Mouse (Mus musculus) heart, adult 11 months (tissue): Measurements from ENCODE around the gene Akt1s1.
A peak's percentile ranks its signal among the peaks of the same experiment; 100 is the strongest.

Experiments used
- DNase-seq: peaks from one replicate; pipeline ENCODE4 v3.0.0; 2022

The Akt1s1 gene

DNA sequence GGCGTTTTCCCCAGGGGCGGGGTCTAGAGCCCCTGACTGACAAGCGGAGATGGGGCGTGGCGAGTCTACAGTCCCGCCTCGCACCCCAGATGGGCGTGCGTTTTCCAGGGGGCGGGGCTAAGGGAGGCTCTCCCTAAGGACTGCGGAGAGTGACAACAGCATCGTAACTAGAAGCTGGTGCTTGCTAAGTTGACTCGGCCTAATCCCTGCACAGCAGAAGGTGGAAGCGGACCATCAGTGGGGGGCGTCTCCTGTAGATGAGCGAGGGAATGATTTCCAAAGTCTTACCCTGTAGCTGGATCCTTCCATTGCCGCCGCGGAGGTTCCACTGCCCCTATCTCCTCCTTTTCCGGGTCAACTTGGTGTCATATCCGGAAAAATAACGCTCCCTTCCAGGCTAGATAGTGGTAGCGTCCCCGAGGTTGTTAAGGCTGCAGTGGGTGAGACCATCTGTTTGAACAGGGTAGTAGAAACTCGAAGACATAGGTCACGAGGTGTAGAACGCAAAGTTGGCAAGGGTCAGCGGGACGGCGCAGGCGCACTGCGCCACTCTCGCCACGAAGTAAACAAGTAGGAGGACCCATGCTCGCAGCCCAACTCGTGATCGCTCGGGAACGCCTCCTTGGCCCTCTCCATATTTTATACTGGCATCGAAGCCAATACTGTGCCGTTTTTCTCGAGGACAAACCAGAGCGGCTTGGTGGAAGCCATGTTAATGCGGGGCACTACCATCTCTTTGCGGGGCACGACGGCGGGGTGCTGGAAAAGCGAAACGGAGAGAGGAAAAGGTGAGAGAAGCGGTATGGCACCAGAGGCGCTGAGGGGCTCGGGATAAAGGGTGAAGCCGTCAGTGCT lies at the start of gene Akt1s1, which contains the start of gene Tbc1d17:
Akt1s1 (plus strand) TSS at position 431 of the 855 bp plus-strand sequence.
Tbc1d17 (minus strand) TSS at position 519 of the 855 bp plus-strand sequence.
- DNase-seq, result peak; percentile 100

DNA sequence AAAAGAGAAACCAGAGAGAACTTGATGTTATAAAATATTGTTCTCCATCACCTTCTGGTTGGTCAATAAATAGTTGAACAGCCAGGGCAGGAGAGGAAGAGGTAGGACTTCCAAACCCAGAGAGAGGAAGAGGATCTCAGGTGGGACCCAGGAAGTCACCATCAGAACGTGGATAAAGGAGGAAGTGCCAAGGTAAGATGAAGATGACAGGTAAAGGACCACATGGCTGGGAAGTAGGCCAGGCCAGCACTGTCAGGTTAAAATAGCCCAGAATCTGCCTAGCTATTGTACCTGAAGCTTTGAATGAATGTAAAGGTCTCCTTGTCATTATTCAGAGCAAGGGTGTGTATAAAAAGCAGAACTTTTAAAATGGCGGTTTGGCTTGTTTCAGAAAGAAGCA lies 39.9 kb upstream of the Akt1s1 start:
- peak; percentile 35 for DNase-seq

DNA sequence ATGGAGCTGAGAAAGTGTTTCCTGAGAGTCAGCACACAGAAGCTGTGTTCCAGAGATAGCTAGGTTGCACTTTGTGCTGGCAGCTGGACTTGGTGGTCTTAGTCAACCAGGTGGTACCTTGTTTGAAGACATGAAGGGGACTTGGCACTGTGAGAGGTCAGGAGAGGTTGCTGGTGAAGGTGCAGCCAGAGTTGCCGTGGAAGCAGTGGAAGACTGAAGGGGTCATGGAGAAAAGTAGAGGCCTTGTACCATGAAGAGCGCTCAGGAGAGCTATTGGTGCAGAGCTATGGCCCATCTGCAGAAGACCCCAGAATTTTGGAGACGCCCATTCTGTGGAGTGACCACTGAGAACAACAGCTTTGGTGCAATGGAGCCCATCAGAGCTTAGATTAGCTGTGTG lies 39.3 kb upstream of the Akt1s1 start:
- DNase-seq, result peak; percentile 75

DNA sequence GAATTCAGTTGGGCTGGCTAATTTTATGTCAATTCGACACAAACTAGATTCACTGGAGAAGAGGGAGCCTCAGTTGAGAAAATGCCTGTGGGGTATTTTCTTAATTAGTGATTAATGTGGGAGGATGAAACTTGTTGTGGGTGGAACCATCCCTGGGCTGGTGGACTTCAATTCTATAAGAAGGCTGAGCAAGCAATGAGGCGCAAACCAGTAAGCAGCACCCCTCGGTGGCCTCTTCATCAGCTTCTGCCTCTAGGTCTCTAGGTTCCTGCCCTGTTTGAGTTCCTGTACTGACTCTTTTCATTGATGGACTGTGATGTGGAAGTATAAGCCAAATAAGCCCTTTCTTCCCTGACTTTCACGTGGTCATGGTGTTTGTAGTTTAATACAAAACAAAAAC lies 38.4 kb upstream of the Akt1s1 start:
- DNase-seq, result peak; percentile 41

DNA sequence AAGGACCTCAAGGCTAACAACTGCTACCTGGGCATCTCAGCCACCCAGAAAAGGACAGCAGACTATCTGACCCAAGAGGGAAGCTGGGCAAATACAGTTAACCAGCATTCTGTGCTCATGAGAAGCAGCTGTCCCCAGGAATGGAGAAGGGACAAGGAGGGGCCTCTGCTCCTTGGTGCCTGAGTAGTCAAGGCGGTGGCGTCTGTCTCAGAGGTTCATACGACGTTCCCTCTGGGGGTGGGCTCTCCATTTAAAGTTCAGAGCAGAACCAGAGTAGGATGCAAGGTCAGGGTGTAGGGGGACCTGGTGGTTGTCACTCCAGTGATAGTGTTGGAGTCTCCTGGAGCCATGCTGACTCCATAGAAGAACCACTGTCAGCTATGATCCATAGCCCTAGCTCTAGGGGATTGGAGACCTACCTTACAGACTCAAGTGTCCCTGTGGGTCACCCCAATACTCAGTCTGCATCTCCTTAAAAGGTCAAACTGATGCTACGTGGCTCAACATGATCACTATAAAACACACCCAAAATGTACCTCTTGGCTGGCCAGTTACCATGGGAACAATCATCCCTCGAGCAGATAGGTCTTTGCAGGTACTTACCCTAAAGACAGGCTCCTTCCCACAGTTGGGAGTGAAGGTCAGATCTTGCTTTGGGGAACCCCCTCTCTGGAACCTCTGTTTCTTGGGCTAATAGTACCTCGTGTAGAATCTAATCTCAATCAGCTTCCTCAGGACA lies 37.8 kb upstream of the Akt1s1 start:
- peak; percentile 80 for DNase-seq

DNA sequence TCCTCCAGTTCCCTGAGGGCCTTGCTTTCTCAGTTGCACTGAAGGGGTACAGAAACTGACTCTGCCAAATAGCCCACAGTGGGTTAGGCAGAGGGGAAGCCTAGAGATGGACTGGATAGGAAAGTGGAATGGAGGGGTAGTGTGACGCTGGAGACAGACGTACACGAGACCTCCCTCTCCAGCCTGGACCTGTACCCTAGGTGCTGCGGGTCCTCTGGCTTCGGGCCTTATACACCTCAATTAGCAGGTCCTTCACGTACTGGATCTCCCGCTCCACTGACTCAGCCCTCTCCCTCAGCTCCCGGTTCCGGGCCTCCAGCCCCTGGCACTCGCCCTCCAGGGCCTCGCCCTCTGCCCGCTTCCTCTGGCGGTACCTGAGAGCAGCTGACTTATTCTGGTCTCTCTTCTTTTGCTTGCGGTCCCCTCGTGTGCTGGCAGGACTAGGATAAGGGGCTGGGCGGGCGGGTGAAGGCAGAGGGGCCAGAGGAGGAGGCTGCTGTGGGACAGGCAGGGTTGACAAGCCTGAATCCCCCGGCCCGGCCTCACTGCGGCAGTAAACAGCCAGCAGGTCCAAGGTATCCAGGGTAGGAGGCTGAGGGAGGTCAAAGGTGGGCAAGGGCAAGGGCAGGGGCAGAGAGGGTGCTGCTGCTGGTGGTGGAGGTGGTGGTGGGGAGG lies 36.0 kb upstream of the Akt1s1 start:
- peak; percentile 90 for DNase-seq

DNA sequence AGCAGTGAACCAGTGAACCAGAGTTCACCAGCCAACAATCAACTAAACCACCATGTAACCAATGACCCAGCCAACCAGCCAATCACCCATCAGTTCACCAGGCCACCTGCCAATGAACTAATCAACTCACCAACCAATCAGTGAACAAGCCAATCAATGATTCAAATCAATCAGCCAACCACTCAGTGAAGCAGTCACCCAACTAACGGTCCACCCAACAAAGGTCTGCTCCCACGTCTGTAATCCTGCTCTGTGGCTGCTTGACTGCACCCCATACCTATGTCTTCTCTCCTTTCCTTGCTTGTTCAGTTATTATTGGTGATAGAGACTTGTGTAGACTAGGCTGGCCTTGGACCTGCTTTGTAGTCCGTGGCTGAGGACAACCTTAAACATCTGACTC lies 34.8 kb upstream of the Akt1s1 start:
- peak; percentile 90 for DNase-seq

DNA sequence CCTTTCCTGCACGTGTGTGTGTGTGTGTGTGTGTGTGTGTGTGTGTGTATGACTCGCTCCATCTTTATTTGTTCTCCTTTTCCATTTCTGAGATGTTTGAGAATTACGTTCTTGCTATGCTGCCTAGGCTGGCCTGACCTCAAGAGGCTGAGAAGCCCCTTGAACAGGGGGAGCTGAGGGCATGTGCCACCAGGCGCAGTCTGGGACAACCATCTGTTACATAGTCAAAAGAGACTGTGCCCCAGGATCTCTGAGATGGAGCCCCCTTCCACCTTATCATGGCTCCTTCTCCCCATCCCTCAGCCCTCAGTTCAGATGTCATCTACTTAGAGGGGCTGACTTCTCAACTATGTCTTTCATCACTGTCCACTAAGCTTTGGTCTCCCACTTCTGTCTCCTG lies 34.4 kb upstream of the Akt1s1 start:
- DNase-seq, result no peak

DNA sequence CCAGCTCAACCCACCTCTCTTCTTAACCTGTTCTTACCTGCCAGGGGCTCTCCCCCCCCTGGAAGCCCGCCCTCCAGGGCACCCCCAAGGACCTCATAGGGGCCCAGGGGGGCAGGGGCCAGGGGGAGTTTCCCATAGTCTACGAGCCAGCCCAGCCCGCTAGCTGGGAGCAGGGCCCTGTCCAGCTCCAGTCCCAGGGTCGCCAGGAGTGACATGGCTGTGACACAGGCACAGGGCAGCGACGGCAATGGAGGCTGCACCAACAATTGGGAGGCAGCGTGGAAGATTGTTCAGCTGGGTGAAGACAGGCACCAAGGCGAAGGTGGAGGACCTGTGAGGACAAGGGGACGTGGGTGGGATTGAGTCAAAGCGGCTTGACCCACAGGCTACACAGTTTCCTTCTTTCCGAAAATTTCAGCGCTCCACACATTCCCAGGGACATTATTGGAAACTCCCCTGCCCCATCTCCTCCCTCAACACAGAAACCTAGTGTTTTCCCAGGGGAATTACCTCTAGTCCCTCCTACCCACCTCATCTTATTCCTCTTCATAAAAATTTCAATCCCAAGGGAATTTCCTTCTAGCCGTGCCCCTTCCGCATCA lies 33.7 kb upstream of the Akt1s1 start:
- DNase-seq, result peak; percentile 96

DNA sequence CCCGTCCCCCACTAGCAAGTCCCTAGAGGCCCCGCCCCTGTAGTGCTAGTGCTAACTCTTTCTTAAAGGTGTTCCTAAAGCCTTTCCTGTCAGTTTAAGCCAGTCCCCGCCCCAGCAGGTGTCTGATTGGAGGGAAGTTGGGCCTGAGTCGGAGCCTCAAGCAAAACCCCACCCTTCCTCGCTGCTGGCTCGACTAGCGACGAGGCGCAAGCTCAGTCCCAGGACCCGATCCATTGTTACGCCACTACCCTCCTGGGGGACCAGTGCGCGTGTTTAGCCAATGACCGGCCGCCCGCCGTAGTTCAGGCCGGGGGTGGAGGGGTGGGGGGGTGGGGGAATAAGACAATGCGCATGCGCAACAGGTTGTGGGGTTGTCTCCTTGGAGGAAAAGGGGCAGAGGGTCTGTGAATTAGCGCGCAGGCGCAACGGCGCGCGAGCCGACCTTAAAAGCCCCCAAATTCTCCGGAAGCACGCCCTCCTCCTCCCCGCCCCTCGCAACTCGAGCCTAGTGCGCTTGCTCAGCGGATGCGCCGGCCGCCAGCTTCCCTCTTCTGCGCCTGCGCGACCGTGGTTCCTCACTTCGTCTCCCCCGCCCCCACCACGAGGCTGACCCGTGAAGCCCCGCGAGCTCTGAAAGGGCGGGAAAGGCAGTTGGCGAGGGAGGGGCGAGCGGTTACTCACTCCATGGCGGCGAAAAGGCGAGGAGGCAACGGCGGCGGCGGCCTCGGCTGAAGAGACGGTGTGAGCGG lies 32.9 kb upstream of the Akt1s1 start, which contains the start of the genes Nup62 and Il4i1:
Nup62 (plus strand) TSS at position 368 of the 749 bp plus-strand sequence.
Il4i1 (plus strand) TSS at position 667 of the 749 bp plus-strand sequence.
- DNase-seq, result peak; percentile 100

DNA sequence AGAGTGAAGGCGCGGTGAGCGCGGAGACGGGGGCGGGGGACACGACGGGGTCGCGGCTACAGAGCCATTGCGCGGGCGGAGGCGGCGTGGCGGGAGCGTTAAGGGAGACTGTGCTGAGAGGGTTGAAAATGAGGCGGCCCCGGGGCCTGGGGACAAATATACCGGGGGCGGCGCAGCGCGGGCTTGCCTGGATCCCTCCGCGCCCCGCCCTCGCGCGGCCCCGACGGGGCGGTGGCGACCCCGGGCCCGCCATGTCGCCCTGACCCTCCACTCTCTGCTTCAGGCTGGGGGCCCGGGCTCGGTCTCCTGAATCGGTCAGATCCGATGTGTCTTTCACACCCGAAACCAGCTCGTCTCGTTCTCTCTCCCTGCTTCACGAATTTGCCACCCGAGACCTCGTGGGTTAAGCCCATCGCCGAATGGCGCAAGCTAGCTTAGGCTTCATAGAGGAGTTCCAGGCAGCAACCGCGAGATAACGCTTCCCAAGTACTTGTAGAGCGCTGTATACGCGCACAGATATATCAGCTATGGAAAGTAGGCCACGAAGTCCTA lies 32.2 kb upstream of the Akt1s1 start, which contains the start of gene Atf5:
Atf5 (minus strand) TSS at position 189 of the 552 bp plus-strand sequence.
- DNase-seq, result no peak

DNA sequence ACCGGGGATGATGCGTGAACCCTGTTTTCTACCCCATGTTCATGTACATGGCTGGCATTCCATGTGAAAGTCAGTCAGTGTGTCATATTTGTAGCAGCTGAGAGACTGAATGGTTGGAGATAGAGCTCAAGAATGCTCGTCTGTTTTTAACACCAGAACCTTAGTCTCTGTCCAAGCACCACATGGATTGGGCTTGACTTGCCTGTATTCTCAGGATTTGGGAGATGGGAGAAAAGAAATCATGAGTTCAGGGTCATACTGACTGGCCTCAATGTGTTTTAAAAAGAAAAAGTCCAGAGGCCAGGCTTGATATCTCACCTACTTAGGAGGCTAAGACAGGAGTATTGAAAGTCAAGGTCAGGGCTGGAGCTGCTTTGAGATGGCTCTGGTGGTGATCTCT lies 31.4 kb upstream of the Akt1s1 start:
- peak; percentile 80 for DNase-seq

DNA sequence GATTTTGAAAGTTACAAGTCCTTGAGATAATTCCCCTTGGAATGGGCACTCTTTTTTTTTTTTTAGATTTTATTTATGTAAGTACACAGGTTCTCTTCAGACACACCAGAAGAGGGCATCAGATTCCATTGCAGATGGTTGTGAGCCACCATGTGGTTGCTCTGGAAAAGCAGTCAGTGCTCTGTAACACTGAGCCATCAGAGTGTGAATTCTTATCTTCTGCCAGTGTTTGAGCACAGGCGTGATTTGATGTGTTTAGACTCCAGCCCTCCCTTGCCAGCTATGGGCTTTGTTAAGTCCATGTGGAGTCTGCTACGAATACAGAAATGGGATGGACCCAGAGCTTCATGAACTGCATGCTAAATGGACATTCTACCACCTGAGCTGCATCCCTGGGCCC lies 30.6 kb upstream of the Akt1s1 start:
- DNase-seq, result peak; percentile 87

DNA sequence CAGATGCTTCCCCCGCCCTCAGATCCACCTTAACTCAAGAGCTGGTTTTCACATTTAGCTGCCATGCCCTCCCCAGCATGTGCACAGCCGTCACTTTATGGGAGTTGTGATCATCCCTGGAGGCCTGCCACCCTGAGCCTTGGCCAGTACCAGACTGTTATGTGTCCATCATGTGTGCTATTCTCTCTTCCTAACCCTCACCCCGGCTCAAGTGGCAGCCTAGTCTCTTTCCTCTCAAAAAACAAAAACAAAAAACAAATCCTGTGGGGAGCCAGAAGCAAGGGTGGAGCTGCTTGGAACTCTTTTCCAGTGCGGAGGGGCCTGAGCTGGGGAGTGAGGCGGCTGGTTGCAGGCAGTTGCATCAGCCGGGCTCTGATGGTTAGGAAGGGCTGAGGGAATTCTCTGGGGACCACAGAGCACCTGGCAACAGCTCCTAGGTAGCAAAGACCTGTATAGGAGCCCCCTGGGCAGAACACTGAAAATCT lies 30.0 kb upstream of the Akt1s1 start:
- DNase-seq, result peak; percentile 96

DNA sequence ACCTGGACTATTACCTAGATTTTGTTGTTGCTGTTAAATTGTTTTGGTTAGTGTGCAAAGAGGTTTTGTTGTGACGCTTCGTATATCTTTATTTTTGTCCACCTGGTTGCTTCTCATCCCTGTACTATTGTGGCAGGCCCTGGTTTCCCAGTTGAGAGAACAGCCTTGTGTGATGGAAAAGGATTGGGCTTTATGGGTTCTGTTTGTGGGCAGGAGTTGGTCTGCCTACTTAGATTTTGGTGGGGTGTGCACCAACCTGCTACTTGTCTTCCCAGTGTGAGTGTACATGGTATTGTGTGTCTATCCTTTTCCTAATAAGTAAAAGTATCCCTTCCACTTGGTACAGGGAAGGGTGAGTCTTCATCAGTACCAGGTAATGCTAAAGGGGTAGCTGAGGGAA lies 29.4 kb upstream of the Akt1s1 start:
- DNase-seq, result peak; percentile 75

DNA sequence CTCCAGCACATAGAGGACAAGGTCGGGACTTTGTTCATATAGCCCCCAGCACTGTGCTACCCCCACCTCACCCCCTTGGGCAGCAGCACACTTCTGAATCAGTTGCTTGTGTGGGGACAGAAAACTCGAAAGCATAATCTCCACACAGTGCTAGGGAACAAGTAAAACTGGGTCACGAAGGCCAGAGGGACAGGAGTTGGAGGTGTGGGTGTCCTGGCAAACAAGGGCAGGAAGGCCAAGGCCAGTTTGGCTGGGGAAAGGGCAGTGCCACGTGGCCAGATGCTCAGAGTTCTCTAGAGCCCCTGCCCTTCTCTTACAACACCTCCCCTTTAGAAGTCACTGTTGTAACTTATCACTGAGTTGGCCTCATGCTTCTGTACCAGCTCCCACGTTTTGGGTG lies 28.9 kb upstream of the Akt1s1 start:
- DNase-seq, result peak; percentile 91

DNA sequence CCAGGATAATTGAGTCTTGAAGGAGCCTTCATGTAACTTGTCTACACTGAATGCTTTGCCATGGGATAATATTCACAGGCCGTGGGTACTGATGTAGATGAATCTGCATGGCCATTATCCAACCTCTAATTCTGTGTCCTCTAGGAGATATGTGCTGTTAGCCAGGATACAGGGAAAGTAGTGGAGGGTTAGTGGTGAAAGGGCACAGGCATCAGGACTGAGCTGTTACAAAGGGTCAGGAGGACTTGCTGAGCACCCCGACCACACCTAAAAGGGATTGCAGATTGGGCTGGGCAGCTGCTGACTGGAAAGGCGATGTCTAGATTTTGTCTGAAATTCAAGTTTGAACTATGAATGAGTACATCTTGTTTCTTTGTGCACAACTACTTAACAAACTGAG lies 28.3 kb upstream of the Akt1s1 start:
- peak; percentile 77 for DNase-seq

DNA sequence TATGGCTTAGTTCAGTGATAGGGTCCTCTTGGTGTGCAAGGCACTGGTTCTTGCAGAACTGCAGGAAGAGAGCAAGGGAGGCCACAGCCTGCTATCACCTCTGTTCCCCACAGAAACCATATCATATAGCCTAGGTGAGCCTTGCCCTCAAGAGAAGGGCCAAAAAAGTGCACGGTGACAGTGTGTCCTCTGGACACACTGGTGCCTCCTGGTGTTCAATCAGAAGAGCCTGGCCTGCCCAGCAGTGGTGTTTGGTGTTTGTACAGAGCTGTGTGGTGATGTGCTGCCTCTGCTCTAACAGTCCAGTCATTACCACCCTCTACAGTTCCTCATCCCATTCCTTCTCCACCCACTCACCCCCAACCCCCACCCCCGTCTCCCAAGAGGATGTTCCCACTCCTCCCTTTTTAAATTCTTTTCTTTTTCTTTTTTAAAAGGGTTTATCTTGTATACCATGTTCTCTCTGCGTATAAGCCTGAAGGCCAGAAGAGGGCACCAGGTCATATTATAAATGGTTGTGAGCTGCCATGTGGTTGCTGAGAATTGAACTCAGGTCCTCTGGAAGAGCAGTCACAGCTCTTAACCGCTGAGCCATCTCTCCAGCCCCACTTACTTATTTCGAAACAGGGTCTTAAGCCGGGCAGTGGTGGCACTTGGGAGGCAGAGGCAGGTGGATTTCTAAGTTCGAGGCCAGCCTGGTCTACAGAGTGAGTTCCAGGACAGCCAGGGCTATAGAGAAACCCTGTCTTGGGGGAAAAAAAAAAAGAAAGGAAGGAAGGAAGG lies 26.9 kb upstream of the Akt1s1 start:
- peak; percentile 77 for DNase-seq

DNA sequence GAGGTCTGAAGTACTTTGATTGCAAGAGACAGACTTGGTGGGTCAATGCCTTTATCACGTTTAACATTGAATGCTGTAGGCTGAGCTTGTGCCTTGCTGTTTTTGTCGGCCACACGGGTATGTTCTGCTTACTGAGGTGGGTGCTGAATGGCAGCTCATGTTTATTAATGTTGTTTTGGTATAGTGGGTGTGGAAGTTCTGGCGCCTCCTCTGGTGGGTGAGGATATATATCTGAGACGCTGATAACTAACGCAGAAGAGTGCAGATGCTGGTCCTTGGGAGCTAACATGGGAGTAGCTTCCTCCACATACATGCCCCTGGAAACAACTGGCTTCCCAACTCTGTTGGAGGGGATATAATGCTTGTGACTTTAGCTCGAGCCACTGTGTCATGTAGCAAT lies 25.4 kb upstream of the Akt1s1 start:
- DNase-seq, result peak; percentile 81

DNA sequence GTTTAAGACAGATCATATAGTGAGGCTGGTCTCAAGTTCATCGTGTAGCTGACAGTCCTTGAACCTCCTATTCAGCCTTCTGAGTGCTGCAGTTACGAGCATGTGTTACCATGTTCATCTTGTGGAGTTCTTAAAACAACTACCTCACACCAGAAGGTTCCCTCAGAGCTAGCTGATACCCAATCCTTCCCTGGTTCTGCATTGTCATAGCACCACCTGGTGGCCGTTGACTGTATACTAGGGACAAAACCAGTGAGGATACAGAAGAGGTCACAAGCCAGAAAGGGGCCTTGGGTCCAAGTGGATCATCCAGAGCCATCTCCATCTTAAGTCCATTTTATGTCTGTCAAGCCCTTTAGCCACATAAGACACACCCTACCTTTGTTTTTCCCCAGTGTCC lies 23.9 kb upstream of the Akt1s1 start:
- peak; percentile 96 for DNase-seq

DNA sequence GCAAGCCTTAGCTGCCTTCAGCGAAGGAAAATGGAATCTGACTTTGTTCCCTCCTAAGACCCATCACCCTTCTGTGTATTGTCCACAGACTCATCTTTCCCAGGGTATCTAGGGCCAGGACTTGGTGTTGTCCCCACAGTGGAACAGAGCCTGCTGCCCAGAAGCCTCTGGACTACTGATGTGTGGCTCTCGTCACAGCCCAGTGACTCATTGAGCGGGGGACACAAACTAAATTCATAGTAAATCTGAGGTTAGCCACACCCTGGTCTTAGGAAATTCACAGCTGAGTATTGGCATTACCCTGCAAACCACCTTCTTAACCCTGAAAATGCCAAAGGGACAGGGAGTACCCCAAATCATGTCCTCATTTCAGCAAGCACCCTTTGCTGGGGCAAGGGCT lies 22.0 kb upstream of the Akt1s1 start:
- DNase-seq, result peak; percentile 86
